Mouse (Mus musculus): ENCODE measurements around the gene Gria2. TPM values are rescaled to one million over a fixed set of nuclear protein-coding genes. Genes with fewer than 3 reads are reported as not detected.
A peak's percentile ranks its signal among the peaks of the same experiment; 100 is the strongest.

Gene Gria2
- polyA plus RNA-seq, 1 experiment from 2014 or later = 98.4 TPM

DNA sequence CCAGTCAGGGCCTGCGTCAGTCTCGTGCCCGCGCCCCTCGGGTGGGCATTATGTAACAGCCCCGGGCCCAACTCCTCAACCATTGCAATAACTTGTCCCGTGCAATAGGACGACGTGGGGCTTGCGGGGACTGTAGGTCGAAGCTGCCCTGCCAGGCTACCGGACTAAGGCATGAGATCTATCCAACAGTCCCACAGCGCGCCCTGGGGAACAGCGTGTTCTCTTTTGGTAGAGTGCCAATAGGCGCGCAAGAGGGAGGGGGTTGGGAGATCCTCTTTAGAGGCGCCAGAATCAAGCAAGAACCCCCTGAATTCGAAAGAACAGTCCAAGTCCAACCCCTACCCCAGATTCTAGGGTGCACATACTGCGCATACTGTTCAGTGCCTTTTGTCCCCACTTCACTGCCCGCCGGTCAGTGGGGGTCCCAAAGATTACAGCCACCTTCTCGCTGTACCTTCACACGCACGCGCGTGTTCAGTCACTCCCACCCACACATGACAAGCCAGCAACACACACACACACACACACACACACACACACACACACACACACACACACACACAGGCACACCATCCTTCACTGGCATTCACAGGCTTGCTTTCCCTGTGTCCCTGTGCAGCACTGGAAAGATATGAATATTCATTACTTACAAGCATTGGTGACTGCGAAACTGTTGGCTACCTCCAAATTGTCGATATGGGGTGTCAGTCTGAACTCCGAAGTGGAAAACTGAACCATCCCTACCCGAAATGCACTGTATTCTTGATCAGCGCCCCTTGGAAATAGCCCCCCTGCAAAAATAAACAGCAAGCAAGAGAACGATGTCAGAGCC, 1.4 kb downstream of the Gria2 start:
- H3K27me3 ChIP-seq = no peaks in the 10 kb centered on the region
- H3K9me3 ChIP-seq (replicated peaks) = no peaks in the 10 kb centered on the region
- peak overlapping the region; percentile 88 for H3K9ac ChIP-seq
- WGBS = 1% methylated on average over 33 of the region's 33 CpGs
- peak overlapping the region; percentile 93 for H3K27ac ChIP-seq
- H3K4me3 ChIP-seq = peak overlapping the region; percentile 59
- ATAC-seq = peak; percentile 61
- H3K4me2 ChIP-seq = peak overlapping the region; percentile 78
- peaks cover 28% of the 10 kb centered on the region for H3K4me1 ChIP-seq
- H3K36me3 ChIP-seq (ENCODE audit: poor library complexity, severe bottlenecking) = no peaks in the 10 kb centered on the region

DNA sequence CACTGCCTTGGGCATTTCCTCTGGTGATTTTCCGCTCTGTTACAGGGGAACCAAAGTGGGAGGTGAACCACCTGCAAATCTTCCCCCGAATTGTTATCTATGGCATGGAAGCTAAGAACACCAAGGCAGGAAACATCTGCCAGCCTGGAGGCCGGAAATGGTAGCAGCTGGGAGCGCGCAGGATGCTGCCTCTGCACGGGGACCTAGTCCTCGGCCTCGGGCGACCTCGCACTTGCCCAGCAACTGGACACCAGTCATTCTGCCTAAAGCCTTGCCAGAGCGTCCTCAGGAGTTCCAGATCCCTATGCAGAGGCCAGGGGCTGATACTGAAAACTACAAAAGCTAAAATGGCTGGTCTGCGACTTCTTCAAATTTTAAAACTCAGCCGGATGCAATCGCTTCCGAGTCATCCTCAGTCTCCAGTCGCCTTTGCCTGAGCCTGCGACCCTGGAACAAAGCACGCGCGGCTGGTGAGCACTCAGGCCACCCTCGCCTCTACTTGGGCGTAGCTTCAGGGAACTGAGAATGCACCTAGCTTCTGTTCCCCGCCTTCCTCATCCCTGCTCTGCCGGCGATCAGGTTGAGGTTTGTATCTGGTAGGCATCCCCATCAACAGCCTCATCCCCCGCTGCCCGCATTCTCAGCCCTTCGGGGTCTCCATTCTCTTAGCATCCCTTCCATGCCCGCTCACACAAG, 2.2 kb downstream of the Gria2 start:
- Histone ChIP-seq H3K27ac (peak overlapping the region; percentile 93), H3K27me3 (no peaks in the 10 kb centered on the region), H3K4me1 (peaks cover 28% of the 10 kb centered on the region), H3K4me2 (peak overlapping the region; percentile 78), H3K9ac (peak overlapping the region; percentile 88), H3K9me3 (replicated peaks) (no peaks in the 10 kb centered on the region), H3K36me3 (ENCODE audit: poor library complexity, severe bottlenecking) (no peaks in the 10 kb centered on the region), H3K4me3 (peak overlapping the region; percentile 59)
- peak; percentile 12; the same call in 1 of the 2 replicates for ATAC-seq
- WGBS = 2% methylated on average over 29 of the region's 29 CpGs

DNA sequence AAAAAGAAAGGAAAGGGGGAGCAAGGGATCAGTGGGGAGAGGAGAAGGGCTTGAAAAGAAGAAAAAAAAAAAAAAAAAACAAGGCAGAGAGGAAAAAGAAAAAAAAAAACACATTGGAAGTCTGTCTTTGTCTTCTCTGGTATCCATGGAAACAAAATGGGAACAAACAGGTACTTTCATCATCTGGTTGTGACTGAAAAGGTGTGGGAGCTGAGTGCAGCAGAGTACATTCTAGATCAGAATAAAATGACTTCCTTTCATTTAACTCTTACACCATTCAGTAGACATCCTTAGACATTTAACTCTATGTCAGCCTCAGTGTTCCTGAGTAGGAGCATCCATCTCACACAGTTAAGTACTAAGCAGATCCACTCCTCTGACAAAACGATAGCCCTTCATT, 4.7 kb downstream of the Gria2 start:
- H3K4me3 ChIP-seq = peak overlapping the region; percentile 59; the same call in 1 of the 2 replicates
- ATAC-seq = no peak
- H3K36me3 ChIP-seq (ENCODE audit: poor library complexity, severe bottlenecking) = no peaks in the 10 kb centered on the region
- H3K27ac ChIP-seq = no peak overlapping the region
- H3K9ac ChIP-seq = no peak overlapping the region
- peak overlapping the region; percentile 78 for H3K4me2 ChIP-seq
- H3K4me1 ChIP-seq = peaks cover 23% of the 10 kb centered on the region
- no peaks in the 10 kb centered on the region for H3K27me3 ChIP-seq
- WGBS = 30% methylated on average over 1 of the region's 1 CpGs
- no peaks in the 10 kb centered on the region for H3K9me3 ChIP-seq (replicated peaks)

GRCm38 (mm10) chr3:80796764-80797163, 5.9 kb downstream of the Gria2 start:
- no peak for ATAC-seq
- Histone ChIP-seq H3K27me3 (no peaks in the 10 kb centered on the region), H3K4me2 (no peak overlapping the region), H3K9me3 (replicated peaks) (no peaks in the 10 kb centered on the region), H3K4me3 (no peak overlapping the region), H3K9ac (no peak overlapping the region), H3K36me3 (ENCODE audit: poor library complexity, severe bottlenecking) (no peaks in the 10 kb centered on the region), H3K27ac (no peak overlapping the region), H3K4me1 (peaks cover 23% of the 10 kb centered on the region)

DNA sequence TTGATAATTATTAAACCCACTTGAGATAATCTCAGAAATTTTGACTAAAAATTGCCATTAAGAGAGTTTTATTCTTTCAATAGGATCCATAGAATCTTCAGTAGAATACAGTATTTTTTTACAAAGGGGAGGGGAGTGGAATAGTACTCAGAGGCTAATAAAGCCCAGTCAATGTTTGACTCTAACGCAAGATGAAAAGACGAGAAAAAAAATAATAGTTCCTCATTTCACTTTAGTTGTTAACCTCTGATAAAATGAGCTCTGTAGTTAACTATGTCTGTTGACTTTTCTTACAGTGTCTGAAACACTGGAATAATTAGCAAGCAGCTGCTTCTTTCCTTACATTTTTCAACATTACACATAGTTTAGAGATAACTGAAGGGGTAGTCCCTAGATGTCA, 7.4 kb downstream of the Gria2 start:
- WGBS = 91% methylated on average over 2 of the region's 2 CpGs
- no peak for ATAC-seq
- H3K27ac ChIP-seq = no peak overlapping the region
- H3K9ac ChIP-seq = no peak overlapping the region
- H3K4me3 ChIP-seq = no peak overlapping the region
- H3K9me3 ChIP-seq (replicated peaks) = no peaks in the 10 kb centered on the region
- peaks cover 22% of the 10 kb centered on the region for H3K4me1 ChIP-seq
- H3K36me3 ChIP-seq (ENCODE audit: poor library complexity, severe bottlenecking) = no peaks in the 10 kb centered on the region
- no peak overlapping the region for H3K4me2 ChIP-seq
- no peaks in the 10 kb centered on the region for H3K27me3 ChIP-seq

DNA sequence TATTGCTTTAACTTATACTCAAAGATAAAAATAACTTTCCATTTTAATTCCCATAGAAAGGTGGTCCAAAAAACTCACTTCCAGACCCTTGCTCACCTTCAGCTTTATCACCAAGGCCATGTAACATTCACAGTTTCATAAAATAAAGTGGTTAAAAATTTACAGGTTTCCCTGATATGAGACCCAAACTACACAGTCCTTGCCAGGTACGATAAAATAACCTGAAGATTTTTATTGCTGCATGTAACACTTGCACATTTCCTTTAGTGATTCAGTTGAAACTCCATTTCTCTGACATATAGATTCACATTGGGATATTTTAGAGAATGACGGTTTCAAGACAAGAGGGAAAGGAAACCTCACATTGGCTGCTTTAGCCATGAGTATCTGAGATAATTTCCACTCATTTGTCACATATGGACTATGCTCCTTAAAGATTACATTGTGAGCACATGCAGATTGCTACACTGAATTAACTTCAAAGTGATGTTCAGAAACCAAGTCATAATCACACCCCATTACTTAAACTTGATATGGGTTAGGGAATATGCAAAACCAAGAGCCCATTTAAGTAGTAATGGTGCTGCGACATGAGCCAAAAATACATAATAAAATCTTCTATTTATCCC, 15.4 kb downstream of the Gria2 start:
- ATAC-seq = no peak
- no peaks in the 10 kb centered on the region for H3K27me3 ChIP-seq
- H3K9ac ChIP-seq = no peak overlapping the region
- H3K27ac ChIP-seq = no peak overlapping the region
- 89% methylated on average over 3 of the region's 3 CpGs for WGBS
- no peak overlapping the region for H3K4me2 ChIP-seq
- H3K36me3 ChIP-seq (ENCODE audit: poor library complexity, severe bottlenecking) = no peaks in the 10 kb centered on the region
- no peaks in the 10 kb centered on the region for H3K4me1 ChIP-seq
- H3K4me3 ChIP-seq = no peak overlapping the region
- no peaks in the 10 kb centered on the region for H3K9me3 ChIP-seq (replicated peaks)

DNA sequence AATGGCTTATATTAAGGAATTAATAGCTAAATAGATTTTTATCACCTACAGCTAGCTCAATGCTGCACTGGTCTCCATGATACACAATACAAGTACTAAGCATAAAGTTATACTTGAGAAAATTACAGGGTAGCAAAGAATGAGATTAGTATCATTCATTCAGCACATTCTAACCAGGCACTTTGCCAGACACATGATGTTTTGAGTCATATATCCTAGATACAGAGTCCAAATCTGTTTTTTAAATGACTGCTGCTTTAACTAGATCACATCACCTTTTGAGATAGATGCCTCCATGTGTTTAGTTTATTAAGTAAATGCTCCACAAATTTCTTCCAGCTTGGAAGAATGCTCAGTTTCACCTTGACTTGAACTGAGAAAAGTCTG, 21.5 kb downstream of the Gria2 start:
- Histone ChIP-seq H3K9ac (no peak overlapping the region), H3K27ac (no peak overlapping the region), H3K9me3 (replicated peaks) (no peaks in the 10 kb centered on the region), H3K4me3 (no peak overlapping the region), H3K27me3 (no peaks in the 10 kb centered on the region), H3K4me1 (no peaks in the 10 kb centered on the region), H3K4me2 (no peak overlapping the region), H3K36me3 (ENCODE audit: poor library complexity, severe bottlenecking) (no peaks in the 10 kb centered on the region)
- ATAC-seq = no peak

DNA sequence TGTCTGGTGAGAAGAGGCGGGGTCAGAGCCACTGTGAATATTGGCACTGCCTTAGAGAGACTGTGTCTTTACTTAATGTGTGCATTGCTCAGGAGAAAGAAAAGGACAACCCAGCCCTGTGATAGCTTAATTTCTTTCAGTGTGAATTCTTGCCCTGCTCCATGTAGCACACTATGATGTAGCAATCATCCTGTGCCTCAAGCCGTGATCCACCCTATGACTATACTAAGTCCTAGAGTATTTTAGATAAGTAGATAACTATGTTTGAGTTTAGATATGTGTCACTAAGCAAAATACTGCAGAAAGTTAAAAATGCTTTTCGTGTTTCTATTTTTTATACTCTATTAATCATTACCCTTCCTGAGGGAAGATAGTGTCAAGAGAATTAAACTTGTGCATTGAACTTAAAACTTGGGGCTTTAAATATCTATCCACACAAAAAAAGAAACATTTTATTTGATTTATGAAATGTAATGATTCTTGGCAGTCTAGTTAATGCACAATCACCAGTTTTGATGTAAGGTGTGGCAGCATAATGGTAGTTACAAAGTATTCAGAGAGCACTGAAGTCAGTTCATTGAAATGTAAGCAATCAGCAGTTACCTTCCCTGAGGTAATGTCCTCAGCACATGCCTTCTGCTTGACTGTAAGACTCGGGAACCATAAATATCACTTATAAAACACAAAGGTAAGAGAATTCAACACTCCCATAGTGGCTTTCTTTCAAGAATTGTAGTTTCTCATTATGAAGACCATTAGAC, 22.1 kb downstream of the Gria2 start:
- no peak overlapping the region for H3K4me2 ChIP-seq
- no peaks in the 10 kb centered on the region for H3K4me1 ChIP-seq
- H3K27ac ChIP-seq = no peak overlapping the region
- no peaks in the 10 kb centered on the region for H3K9me3 ChIP-seq (replicated peaks)
- ATAC-seq = no peak
- H3K4me3 ChIP-seq = no peak overlapping the region
- WGBS = 85% methylated on average over 4 of the region's 4 CpGs
- H3K27me3 ChIP-seq = no peaks in the 10 kb centered on the region
- H3K9ac ChIP-seq = no peak overlapping the region
- H3K36me3 ChIP-seq (ENCODE audit: poor library complexity, severe bottlenecking) = no peaks in the 10 kb centered on the region

GRCm38 (mm10) chr3:80776628-80777027, 26.0 kb downstream of the Gria2 start:
- 71% methylated on average over 2 of the region's 2 CpGs for WGBS
- no peak overlapping the region for H3K27ac ChIP-seq

GRCm38 (mm10) chr3:80775971-80776370, 26.7 kb downstream of the Gria2 start:
- no peaks in the 10 kb centered on the region for H3K4me1 ChIP-seq
- no peaks in the 10 kb centered on the region for H3K36me3 ChIP-seq (ENCODE audit: poor library complexity, severe bottlenecking)
- no peak overlapping the region for H3K9ac ChIP-seq
- H3K27ac ChIP-seq = no peak overlapping the region
- H3K4me2 ChIP-seq = no peak overlapping the region
- H3K4me3 ChIP-seq = no peak overlapping the region
- ATAC-seq = no peak
- no peaks in the 10 kb centered on the region for H3K9me3 ChIP-seq (replicated peaks)
- no peaks in the 10 kb centered on the region for H3K27me3 ChIP-seq
- 96% methylated on average over 4 of the region's 4 CpGs for WGBS

More at GRCm38 (mm10) chr3:80776628-80777027, 26.0 kb downstream of the Gria2 start:
- Histone ChIP-seq H3K4me3 (no peak overlapping the region), H3K4me1 (no peaks in the 10 kb centered on the region), H3K9ac (no peak overlapping the region), H3K4me2 (no peak overlapping the region), H3K36me3 (ENCODE audit: poor library complexity, severe bottlenecking) (no peaks in the 10 kb centered on the region), H3K9me3 (replicated peaks) (no peaks in the 10 kb centered on the region), H3K27me3 (no peaks in the 10 kb centered on the region)
- ATAC-seq = no peak

- H3K36me3 ChIP-seq (ENCODE audit: poor library complexity, severe bottlenecking) = no peaks in the 10 kb centered on the region
- no peak overlapping the region for H3K27ac ChIP-seq
- ATAC-seq = peak; percentile 90
These were observed 28.4 kb downstream of the Gria2 start for GRCm38 (mm10) chr3:80774005-80774764.

More at GRCm38 (mm10) chr3:80774005-80774764, 28.4 kb downstream of the Gria2 start:
- H3K4me2 ChIP-seq = no peak overlapping the region
- no peaks in the 10 kb centered on the region for H3K27me3 ChIP-seq
- no peaks in the 10 kb centered on the region for H3K9me3 ChIP-seq (replicated peaks)
- no peak overlapping the region for H3K9ac ChIP-seq
- H3K4me1 ChIP-seq = no peaks in the 10 kb centered on the region
- WGBS = 71% methylated on average over 4 of the region's 4 CpGs
- no peak overlapping the region for H3K4me3 ChIP-seq

All from forebrain, embryonic 13.5 days (tissue).